25 mouse cellular contexts compared by ENCODE assay signal in genomic region chr1:21803751-21804476, GRCm38 (mm10).
"Had no signal": no experiment of that assay in that cellular context is flagged by ENCODE, and none has a peak within 500 bp of the region (broad histone marks: within the 10 kb centered on the region; RNA-seq: fewer than 3 reads in every experiment).

No protein-coding gene starts in this region.

- H3K36me3 ChIP-seq: heart, embryonic 10.5 days; heart, embryonic 12.5 days; hindbrain, embryonic 10.5 days; hindbrain, embryonic 12.5 days; intestine, embryonic 15.5 days; limb, embryonic 13.5 days; limb, embryonic 15.5 days; liver, embryonic 12.5 days had no signal

- ATAC-seq: inflammation-experienced regulatory T-cells, adult 6 months; intestine, embryonic 15.5 days; intestine, postnatal 0 days; liver, embryonic 12.5 days had no signal

- H3K9ac ChIP-seq: heart, embryonic 12.5 days; hindbrain, embryonic 12.5 days; hindbrain, embryonic 14.5 days; intestine, embryonic 15.5 days; limb, embryonic 13.5 days; limb, embryonic 15.5 days; liver, embryonic 12.5 days; liver, embryonic 14.5 days had no signal

- H3K4me2 ChIP-seq: heart, embryonic 12.5 days; hindbrain, embryonic 12.5 days; hindbrain, embryonic 14.5 days; intestine, embryonic 15.5 days; limb, embryonic 13.5 days; limb, embryonic 15.5 days; liver, embryonic 12.5 days had no signal

- H3K4me3 ChIP-seq: heart, embryonic 10.5 days; heart, embryonic 12.5 days; hindbrain, embryonic 10.5 days; hindbrain, embryonic 12.5 days; intestine, embryonic 15.5 days; limb, embryonic 13.5 days; limb, embryonic 15.5 days; liver, embryonic 12.5 days had no signal

- DNase-seq: gastrocnemius, postnatal 10 days; gastrocnemius, postnatal 25 days; heart, adult 18-20 months; heart, postnatal 10 days; heart, postnatal 4 days; kidney, adult 18-20 months; kidney, adult 8-10 months; kidney, postnatal 10 days; kidney, postnatal 25 days; kidney, postnatal 4 days; layer of hippocampus, postnatal 36 days; left cerebral cortex, postnatal 4 days; lung, adult 18-20 months had no signal

- H3K27me3 ChIP-seq: heart, embryonic 12.5 days; hindbrain, embryonic 12.5 days; intestine, embryonic 15.5 days; limb, embryonic 13.5 days; limb, embryonic 15.5 days; liver, embryonic 12.5 days had no signal

- H3K9me3 ChIP-seq: heart, embryonic 10.5 days; heart, embryonic 12.5 days; hindbrain, embryonic 10.5 days; hindbrain, embryonic 12.5 days; intestine, embryonic 15.5 days; limb, embryonic 13.5 days; limb, embryonic 15.5 days; liver, embryonic 12.5 days had no signal

- H3K27ac ChIP-seq: heart, embryonic 10.5 days; hindbrain, embryonic 10.5 days; hindbrain, embryonic 12.5 days; hindbrain, embryonic 14.5 days; intestine, embryonic 15.5 days; limb, embryonic 13.5 days; limb, embryonic 15.5 days; liver, embryonic 12.5 days; liver, embryonic 14.5 days had no signal

- H3K4me1 ChIP-seq: hindbrain, embryonic 10.5 days; hindbrain, embryonic 12.5 days; intestine, embryonic 15.5 days; limb, embryonic 13.5 days; limb, embryonic 15.5 days; liver, embryonic 12.5 days had no signal
